Mouse (Mus musculus): ENCODE results near the gene Fndc1. TPM values are rescaled to one million over a fixed set of nuclear protein-coding genes. Genes with fewer than 3 reads are reported as not detected.

Gene Fndc1
- polyA plus RNA-seq, 1 experiment = not detected

DNA sequence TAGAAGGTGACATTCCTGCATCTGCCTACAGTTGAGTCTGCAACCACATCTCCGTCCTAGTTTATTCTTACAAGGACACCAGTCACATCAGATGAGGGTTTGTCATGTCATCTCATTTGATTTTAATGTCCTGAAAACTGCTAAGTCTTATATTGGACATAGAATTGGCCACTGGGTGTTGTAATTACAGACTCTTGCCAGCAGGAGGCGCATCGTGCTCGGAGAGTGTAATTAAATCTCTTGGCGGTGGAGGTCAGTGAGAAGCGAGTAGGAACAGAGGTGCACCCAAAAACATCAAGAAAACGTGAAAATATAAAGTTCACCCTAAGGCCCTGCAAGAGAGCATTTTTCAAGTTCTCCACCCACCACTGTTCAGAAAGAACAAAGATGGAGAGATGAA, 37.6 kb upstream of the Fndc1 start:
- TF ChIP-seq GATA1 (IDR thresholded peaks at IDR 0.05; ENCODE audit: low read length) (no peak), TAL1 (IDR thresholded peaks at IDR 0.05; ENCODE audit: low read length) (no peak)
- Histone ChIP-seq H3K27me3 (ENCODE audit: control insufficient read depth) (no peaks in the 10 kb centered on the region), H3K4me3 (replicated peaks) (no peak overlapping the region), H3K4me1 (ENCODE audit: control insufficient read depth) (no peaks in the 10 kb centered on the region), H3K36me3 (ENCODE audit: control insufficient read depth) (no peaks in the 10 kb centered on the region), H3K9me3 (ENCODE audit: control insufficient read depth, low read length) (no peaks in the 10 kb centered on the region)

GRCm38 (mm10) chr17:7863745-7864144, 36.6 kb upstream of the Fndc1 start:
- TF ChIP-seq TAL1 (IDR thresholded peaks at IDR 0.05; ENCODE audit: low read length) (no peak), GATA1 (IDR thresholded peaks at IDR 0.05; ENCODE audit: low read length) (no peak)
- Histone ChIP-seq H3K27me3 (ENCODE audit: control insufficient read depth) (no peaks in the 10 kb centered on the region), H3K36me3 (ENCODE audit: control insufficient read depth) (no peaks in the 10 kb centered on the region), H3K9me3 (ENCODE audit: control insufficient read depth, low read length) (no peaks in the 10 kb centered on the region), H3K4me1 (ENCODE audit: control insufficient read depth) (no peaks in the 10 kb centered on the region), H3K4me3 (replicated peaks) (no peak overlapping the region)

GRCm38 (mm10) chr17:7860845-7861360, 33.8 kb upstream of the Fndc1 start:
- Histone ChIP-seq H3K4me3 (replicated peaks) (no peak overlapping the region), H3K4me1 (ENCODE audit: control insufficient read depth) (no peaks in the 10 kb centered on the region), H3K9me3 (ENCODE audit: control insufficient read depth, low read length) (peaks cover under 1% of the 10 kb centered on the region; the same call in 1 of the 2 replicates), H3K27me3 (ENCODE audit: control insufficient read depth) (no peaks in the 10 kb centered on the region), H3K36me3 (ENCODE audit: control insufficient read depth) (no peaks in the 10 kb centered on the region)
- TF ChIP-seq TAL1 (IDR thresholded peaks at IDR 0.05; ENCODE audit: low read length) (no peak), GATA1 (IDR thresholded peaks at IDR 0.05; ENCODE audit: low read length) (no peak)

DNA sequence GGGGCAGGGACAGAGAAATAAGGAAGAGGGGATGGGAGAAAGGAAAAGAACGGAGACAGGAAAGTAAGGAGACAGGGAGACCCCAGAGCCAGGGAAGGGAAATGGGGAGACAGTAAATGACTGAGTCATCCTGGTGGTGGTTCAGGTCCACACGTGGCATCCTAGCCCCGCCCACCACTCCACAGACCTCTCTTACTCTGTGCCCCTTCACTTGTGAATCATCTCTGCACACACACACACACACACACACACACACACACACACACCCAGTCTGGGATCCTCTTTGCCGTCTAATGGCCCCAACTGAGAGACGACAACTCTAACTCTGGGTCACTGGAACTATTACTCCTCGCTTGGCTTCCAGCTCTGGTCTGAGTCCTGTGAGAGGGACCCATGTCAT, 30.6 kb upstream of the Fndc1 start:
- H3K4me1 ChIP-seq (ENCODE audit: control insufficient read depth) = no peaks in the 10 kb centered on the region
- H3K27me3 ChIP-seq (ENCODE audit: control insufficient read depth) = no peaks in the 10 kb centered on the region
- no peaks in the 10 kb centered on the region for H3K36me3 ChIP-seq (ENCODE audit: control insufficient read depth)
- TF ChIP-seq TAL1 (IDR thresholded peaks at IDR 0.05; ENCODE audit: low read length) (no peak), GATA1 (IDR thresholded peaks at IDR 0.05; ENCODE audit: low read length) (no peak)
- peaks cover 8% of the 10 kb centered on the region for H3K9me3 ChIP-seq (ENCODE audit: control insufficient read depth, low read length)
- no peak overlapping the region for H3K4me3 ChIP-seq (replicated peaks)

DNA sequence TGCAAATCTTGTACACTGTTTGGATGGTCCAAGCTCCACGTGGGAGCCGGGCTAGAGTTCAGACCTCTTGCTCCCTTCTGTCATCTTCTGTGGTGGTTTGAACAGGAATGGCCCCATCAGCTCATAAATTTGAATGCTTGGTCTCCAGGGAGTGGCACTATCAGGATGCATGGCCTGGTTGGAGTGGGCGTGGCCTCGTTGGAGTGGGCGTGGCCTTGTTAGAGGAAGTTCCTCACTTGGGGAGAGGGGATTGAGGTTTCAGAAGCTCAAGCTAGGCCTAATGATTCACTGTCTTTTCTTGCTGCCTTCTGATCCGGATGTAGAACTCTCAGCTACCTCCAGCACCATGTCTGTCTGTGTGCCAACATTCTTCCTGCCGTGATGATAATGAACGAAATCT, 28.7 kb upstream of the Fndc1 start:
- Histone ChIP-seq H3K9me3 (ENCODE audit: control insufficient read depth, low read length) (peaks cover 8% of the 10 kb centered on the region), H3K4me1 (ENCODE audit: control insufficient read depth) (no peaks in the 10 kb centered on the region), H3K36me3 (ENCODE audit: control insufficient read depth) (no peaks in the 10 kb centered on the region), H3K27me3 (ENCODE audit: control insufficient read depth) (no peaks in the 10 kb centered on the region), H3K4me3 (replicated peaks) (no peak overlapping the region)
- no peak for TF ChIP-seq TAL1 (IDR thresholded peaks at IDR 0.05; ENCODE audit: low read length)
- TF ChIP-seq GATA1 (IDR thresholded peaks at IDR 0.05; ENCODE audit: low read length) = no peak

DNA sequence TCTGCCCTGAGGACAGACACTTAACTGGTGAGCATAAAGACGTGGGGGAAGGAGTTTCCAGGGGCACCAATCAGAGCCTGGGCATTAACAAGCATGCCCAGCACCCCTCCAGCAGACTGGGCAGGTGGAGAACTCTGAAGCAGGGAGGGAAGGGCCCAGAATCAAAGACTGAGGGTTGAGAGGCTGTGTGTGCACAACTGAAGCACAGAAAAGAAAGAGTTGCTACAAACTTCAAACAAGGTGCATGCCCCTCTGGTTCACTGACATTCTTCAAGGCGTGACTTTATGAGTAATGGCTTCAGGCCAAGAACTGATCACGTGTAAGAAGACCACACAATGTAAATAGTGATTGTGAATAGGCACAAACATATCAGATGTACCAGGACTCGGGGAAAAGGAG, 24.9 kb upstream of the Fndc1 start:
- H3K36me3 ChIP-seq (ENCODE audit: control insufficient read depth) = no peaks in the 10 kb centered on the region
- H3K9me3 ChIP-seq (ENCODE audit: control insufficient read depth, low read length) = peaks cover 8% of the 10 kb centered on the region
- TF ChIP-seq TAL1 (IDR thresholded peaks at IDR 0.05; ENCODE audit: low read length) (no peak), GATA1 (IDR thresholded peaks at IDR 0.05; ENCODE audit: low read length) (no peak)
- no peak overlapping the region for H3K4me3 ChIP-seq (replicated peaks)
- no peaks in the 10 kb centered on the region for H3K4me1 ChIP-seq (ENCODE audit: control insufficient read depth)
- H3K27me3 ChIP-seq (ENCODE audit: control insufficient read depth) = no peaks in the 10 kb centered on the region

DNA sequence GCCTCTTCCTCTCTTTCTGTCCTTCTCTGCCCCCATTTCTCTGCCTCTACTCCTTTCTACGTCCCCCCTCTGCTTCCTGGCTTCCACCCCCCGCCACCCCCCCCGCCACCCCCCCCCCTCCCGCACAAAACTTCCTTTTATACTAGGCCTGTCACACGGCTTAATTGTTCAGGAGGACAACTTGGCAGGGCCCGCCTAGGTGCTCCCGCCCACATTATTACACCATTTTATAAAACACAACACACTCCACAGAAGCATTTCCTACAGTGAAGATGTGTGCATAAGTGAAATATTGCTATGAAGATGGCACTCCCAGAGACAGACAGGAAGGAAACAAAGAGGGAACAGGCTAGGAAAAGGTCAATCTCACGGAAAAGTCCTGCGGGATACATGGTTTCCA, 24.4 kb upstream of the Fndc1 start:
- no peak overlapping the region for H3K4me3 ChIP-seq (replicated peaks)
- no peaks in the 10 kb centered on the region for H3K36me3 ChIP-seq (ENCODE audit: control insufficient read depth)
- H3K4me1 ChIP-seq (ENCODE audit: control insufficient read depth) = no peaks in the 10 kb centered on the region
- peaks cover 8% of the 10 kb centered on the region for H3K9me3 ChIP-seq (ENCODE audit: control insufficient read depth, low read length)
- no peaks in the 10 kb centered on the region for H3K27me3 ChIP-seq (ENCODE audit: control insufficient read depth)
- TF ChIP-seq GATA1 (IDR thresholded peaks at IDR 0.05; ENCODE audit: low read length) = no peak
- no peak for TF ChIP-seq TAL1 (IDR thresholded peaks at IDR 0.05; ENCODE audit: low read length)

GRCm38 (mm10) chr17:7850246-7850645, 23.1 kb upstream of the Fndc1 start:
- Histone ChIP-seq H3K4me1 (ENCODE audit: control insufficient read depth) (no peaks in the 10 kb centered on the region), H3K27me3 (ENCODE audit: control insufficient read depth) (no peaks in the 10 kb centered on the region), H3K9me3 (ENCODE audit: control insufficient read depth, low read length) (peaks cover 4% of the 10 kb centered on the region), H3K4me3 (replicated peaks) (no peak overlapping the region), H3K36me3 (ENCODE audit: control insufficient read depth) (no peaks in the 10 kb centered on the region)
- no peak for TF ChIP-seq GATA1 (IDR thresholded peaks at IDR 0.05; ENCODE audit: low read length)
- no peak for TF ChIP-seq TAL1 (IDR thresholded peaks at IDR 0.05; ENCODE audit: low read length)

DNA sequence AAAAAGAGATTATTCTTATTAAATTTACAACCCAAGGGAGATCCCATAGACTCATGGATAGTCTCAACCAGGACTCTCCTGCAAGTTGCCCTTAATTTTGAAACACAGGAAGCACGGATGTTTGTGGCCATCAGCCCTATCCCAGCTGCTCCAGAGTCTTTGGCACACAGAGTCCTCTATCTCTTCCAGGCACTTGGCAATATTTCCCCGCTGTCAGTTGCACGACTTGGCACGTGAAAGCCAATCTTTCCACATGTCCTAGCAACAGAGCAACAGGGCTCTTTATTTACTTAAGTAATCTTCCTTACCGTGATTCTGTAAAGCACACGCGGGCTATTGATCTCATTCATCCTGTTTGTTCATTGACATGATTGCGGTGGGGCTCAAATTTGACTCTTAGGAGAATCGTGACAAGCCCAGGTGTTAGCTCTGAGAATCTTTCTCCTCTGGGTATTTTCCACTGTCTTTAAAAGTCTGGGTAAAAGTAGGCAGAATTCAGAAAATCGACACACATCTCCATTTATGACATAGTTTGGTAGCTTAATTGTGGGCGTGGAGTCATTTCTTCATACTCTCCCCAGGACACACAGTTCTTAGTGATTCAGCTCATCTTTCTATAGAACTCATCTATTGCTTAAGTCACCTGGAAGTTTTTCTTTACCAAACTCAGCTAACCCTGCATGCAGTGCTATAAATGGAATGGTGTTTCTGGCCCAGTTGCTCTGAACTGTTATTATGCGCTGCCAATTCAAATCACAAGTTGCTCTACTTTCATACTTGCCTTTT, 13.6 kb upstream of the Fndc1 start:
- Histone ChIP-seq H3K27me3 (ENCODE audit: control insufficient read depth) (no peaks in the 10 kb centered on the region), H3K9me3 (ENCODE audit: control insufficient read depth, low read length) (peaks cover 7% of the 10 kb centered on the region), H3K36me3 (ENCODE audit: control insufficient read depth) (no peaks in the 10 kb centered on the region), H3K4me3 (replicated peaks) (no peak overlapping the region), H3K4me1 (ENCODE audit: control insufficient read depth) (no peaks in the 10 kb centered on the region)
- TF ChIP-seq GATA1 (IDR thresholded peaks at IDR 0.05; ENCODE audit: low read length) (no peak), TAL1 (IDR thresholded peaks at IDR 0.05; ENCODE audit: low read length) (no peak)

Measured in erythroblast, embryonic 14.5 days (primary cell).